ENCODE assay signal across 8 mouse cellular contexts in genomic region chr19:4811063-4811908, GRCm38 (mm10). TPM values are rescaled to one million over a fixed set of nuclear protein-coding genes. Genes with fewer than 3 reads are reported as not detected.
DNase-seq lines count a peak whose midpoint lies in the region; ATAC-seq and TF ChIP-seq lines count a peak whose summit lies in the region.

Gm21992 (minus strand) TSS chr19:4811612.
Rbm14 (minus strand) TSS chr19:4811634.

- under 1% methylated on average over 83 of the region's 83 CpGs for WGBS in bone marrow, adult 2 months
- under 1% methylated on average over 83 of the region's 83 CpGs for WGBS in embryonic facial prominence, embryonic 15.5 days
- WGBS in limb, embryonic 14.5 days: under 1% methylated on average over 83 of the region's 83 CpGs
- WGBS in midbrain, postnatal 0 days: under 1% methylated on average over 83 of the region's 83 CpGs

- peak within 1 kb of the TSS; percentile 93 for H3K4me3 ChIP-seq in bone marrow, adult 2 months (replicated peaks; ENCODE audit: control insufficient read depth, low read depth, low read length)
- H3K4me3 ChIP-seq in embryonic facial prominence, embryonic 15.5 days (replicated peaks): peak within 1 kb of the TSS; percentile 93
- peak within 1 kb of the TSS; percentile 91 for H3K4me3 ChIP-seq in limb, embryonic 14.5 days (replicated peaks; ENCODE audit: low read length)
- H3K4me3 ChIP-seq in midbrain, postnatal 0 days (ENCODE audit: low read depth, low read length): peak within 1 kb of the TSS; percentile 83

- H3K4me2 ChIP-seq in embryonic facial prominence, embryonic 15.5 days (replicated peaks): peak within 1 kb of the TSS; percentile 64
- peak within 1 kb of the TSS; percentile 93 for H3K4me2 ChIP-seq in limb, embryonic 14.5 days (replicated peaks; ENCODE audit: low read depth, low read length, severe bottlenecking)
- peak within 1 kb of the TSS; percentile 76 for H3K4me2 ChIP-seq in midbrain, postnatal 0 days (ENCODE audit: low read depth, low read length, poor library complexity, severe bottlenecking)

- peak within 1 kb of the TSS; percentile 70 for H3K9ac ChIP-seq in embryonic facial prominence, embryonic 15.5 days
- peak within 1 kb of the TSS; percentile 88 for H3K9ac ChIP-seq in limb, embryonic 14.5 days (ENCODE audit: low read depth, low read length, severe bottlenecking)
- H3K9ac ChIP-seq in midbrain, postnatal 0 days (replicated peaks; ENCODE audit: low read length, poor library complexity, severe bottlenecking): peak within 1 kb of the TSS; percentile 78

- ATAC-seq in embryonic facial prominence, embryonic 15.5 days (ENCODE audit: insufficient number of reproducible peaks, low FRiP score, low TSS enrichment, low read depth): peak; percentile 98
- ATAC-seq in limb, embryonic 14.5 days (ENCODE audit: low FRiP score, low read depth): peak; percentile 98
- ATAC-seq in midbrain, postnatal 0 days (ENCODE audit: low FRiP score): peak; percentile 98

- peak; percentile 99 for DNase-seq in 416B (ENCODE audit: low read depth)
- peak; percentile 99 for DNase-seq in heart, adult 8-10 months (ENCODE audit: low spot score)
- peak; percentile 99 for DNase-seq in kidney, adult 9 months
- peak; percentile 99 for DNase-seq in limb, embryonic 14.5 days (ENCODE audit: low spot score)
- DNase-seq in midbrain, postnatal 0 days (ENCODE audit: low spot score): peak; percentile 99
- peak; percentile 94 for DNase-seq in spleen, postnatal 14 days (ENCODE audit: low spot score in 2 of 2)

- no peaks in the 10 kb centered on the region for H3K27me3 ChIP-seq in embryonic facial prominence, embryonic 15.5 days
- H3K27me3 ChIP-seq in limb, embryonic 14.5 days (ENCODE audit: control insufficient read depth, insufficient read depth, low read length): no peaks in the 10 kb centered on the region
- H3K27me3 ChIP-seq in midbrain, postnatal 0 days (ENCODE audit: insufficient read depth, low read length): no peaks in the 10 kb centered on the region

- peak; percentile 20; the same call in 1 of the 2 replicates for TF ChIP-seq CTCF in bone marrow, adult 2 months (IDR thresholded peaks at IDR 0.05; ENCODE audit: control insufficient read depth, insufficient read depth, low read length)
- TF ChIP-seq CTCF in midbrain, postnatal 0 days (IDR thresholded peaks at IDR 0.05): no peak

- no peaks in the 10 kb centered on the region for H3K9me3 ChIP-seq in embryonic facial prominence, embryonic 15.5 days (replicated peaks)
- H3K9me3 ChIP-seq in limb, embryonic 14.5 days (ENCODE audit: control insufficient read depth, low read length): no peaks in the 10 kb centered on the region
- H3K9me3 ChIP-seq in midbrain, postnatal 0 days (ENCODE audit: low read length): no peaks in the 10 kb centered on the region

- peak; percentile 88 for TF ChIP-seq POLR2A in bone marrow, adult 2 months (IDR thresholded peaks at IDR 0.05; ENCODE audit: borderline replicate concordance, control insufficient read depth, low read depth, low read length)
- peak; percentile 95; the same call in 1 of the 2 replicates for TF ChIP-seq POLR2A in limb, embryonic 14.5 days (IDR thresholded peaks at IDR 0.05; ENCODE audit: borderline replicate concordance, extremely low read depth, insufficient read depth, insufficient read length)

- no peaks in the 10 kb centered on the region for H3K36me3 ChIP-seq in embryonic facial prominence, embryonic 15.5 days
- no peaks in the 10 kb centered on the region for H3K36me3 ChIP-seq in limb, embryonic 14.5 days (ENCODE audit: control insufficient read depth, insufficient read depth, low read length)
- H3K36me3 ChIP-seq in midbrain, postnatal 0 days (ENCODE audit: insufficient read depth, low read length): no peaks in the 10 kb centered on the region

- H3K27ac ChIP-seq in bone marrow, adult 2 months (ENCODE audit: control insufficient read depth, insufficient read depth, low read depth, low read length, poor library complexity): peak within 1 kb of the TSS; percentile 93
- H3K27ac ChIP-seq in embryonic facial prominence, embryonic 15.5 days (replicated peaks): peak within 1 kb of the TSS; percentile 97
- peak within 1 kb of the TSS; percentile 95 for H3K27ac ChIP-seq in limb, embryonic 14.5 days (replicated peaks; ENCODE audit: low read depth, low read length)
- H3K27ac ChIP-seq in midbrain, postnatal 0 days (ENCODE audit: low read depth, low read length): peak within 1 kb of the TSS; percentile 89

- H3K4me1 ChIP-seq in bone marrow, adult 2 months (ENCODE audit: control insufficient read depth, insufficient read depth, low read length): no peaks in the 10 kb centered on the region; the same call in 1 of the 2 replicates
- H3K4me1 ChIP-seq in embryonic facial prominence, embryonic 15.5 days: peaks cover 23% of the 10 kb centered on the region
- H3K4me1 ChIP-seq in limb, embryonic 14.5 days (ENCODE audit: control insufficient read depth, insufficient read depth, low read length): peaks cover 21% of the 10 kb centered on the region
- peaks cover 13% of the 10 kb centered on the region; the same call in 1 of the 2 replicates for H3K4me1 ChIP-seq in midbrain, postnatal 0 days (ENCODE audit: insufficient read depth, low read length)

RNA-seq across cellular contexts. Expression of gene Gm21992, which starts in this region (rescaled TPM):
- polyA plus RNA-seq in bone marrow, adult 2 months (2011; ENCODE audit: insufficient read depth, insufficient read length, low replicate concordance, missing spikeins): 16.2 and 40.7 TPM in 2 replicates
- 30.9 and 36.3 TPM in 2 replicates for polyA plus RNA-seq in embryonic facial prominence, embryonic 15.5 days (2015; fragmentation: Nextera tagmentation; extraction: Ambion mirVana)
- 10 to 100 TPM; 10.8 to 23.0 (median 16.2) TPM for total RNA-seq in heart, adult 8-10 months (2022)
- polyA plus RNA-seq in limb, embryonic 14.5 days (2012; rRNA removed): 36.0 and 83.7 TPM in 2 replicates
- 15.5 and 22.0 TPM in 2 replicates for polyA plus RNA-seq in limb, embryonic 14.5 days (2014; fragmentation: Nextera tagmentation; extraction: Ambion mirVana)
- 8.1 and 22.3 TPM in 2 replicates for total RNA-seq in midbrain, postnatal 0 days (2014; rRNA removed)
- 12.6 and 17.9 TPM in 2 replicates for polyA plus RNA-seq in midbrain, postnatal 0 days (2015; fragmentation: Nextera tagmentation; extraction: Ambion mirVana)

RNA-seq across cellular contexts. Expression of gene Rbm14, which starts in this region (rescaled TPM):
- polyA plus RNA-seq in bone marrow, adult 2 months (2011; ENCODE audit: insufficient read depth, insufficient read length, low replicate concordance, missing spikeins): 28.4 and 38.2 TPM in 2 replicates
- 74.1 and 74.5 TPM in 2 replicates for polyA plus RNA-seq in embryonic facial prominence, embryonic 15.5 days (2015; fragmentation: Nextera tagmentation; extraction: Ambion mirVana)
- total RNA-seq in heart, adult 8-10 months (2022): 10 to 100 TPM; 16.4 to 23.3 (median 17.3) TPM
- polyA plus RNA-seq in limb, embryonic 14.5 days (2012; rRNA removed): 69.9 and 98.5 TPM in 2 replicates
- polyA plus RNA-seq in limb, embryonic 14.5 days (2014; fragmentation: Nextera tagmentation; extraction: Ambion mirVana): 69.8 and 71.9 TPM in 2 replicates
- 41.5 and 43.8 TPM in 2 replicates for total RNA-seq in midbrain, postnatal 0 days (2014; rRNA removed)
- 37.9 and 38.4 TPM in 2 replicates for polyA plus RNA-seq in midbrain, postnatal 0 days (2015; fragmentation: Nextera tagmentation; extraction: Ambion mirVana)

Comparison
In these comparisons a context has a peak if more than half of its experiments do, and no peak if none do; other contexts are left out.
1. Peak in every context shown above with its lines: DNase-seq, ATAC-seq, H3K4me3 ChIP-seq and H3K27ac ChIP-seq.